In the genomic region with DNA sequence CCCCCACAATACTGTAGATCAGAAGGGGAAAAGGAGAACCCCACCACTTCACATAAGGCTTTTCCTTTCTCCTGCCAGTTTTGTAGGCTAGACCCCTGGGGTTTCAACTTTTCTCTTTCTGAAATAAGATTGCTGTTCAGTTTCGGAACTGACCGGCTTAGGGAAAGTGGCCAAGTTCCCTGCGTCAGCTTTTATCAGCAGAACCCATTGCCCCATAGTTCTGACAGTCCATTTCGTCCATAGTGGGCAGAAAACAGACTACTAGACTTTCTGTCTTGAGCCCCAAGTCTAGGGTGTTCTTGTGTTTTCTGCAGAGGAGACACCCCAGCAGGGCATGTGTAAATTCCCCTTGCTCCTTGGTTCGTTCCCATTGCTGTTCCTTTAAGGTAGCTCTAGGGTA, we compare ENCODE assay signal across 9 mouse cellular contexts.
A peak's percentile ranks its signal among the peaks of the same experiment; 100 is the strongest.
DNase-seq lines count a peak whose midpoint lies in the region; ATAC-seq and TF ChIP-seq lines count a peak whose summit lies in the region.
"Had no signal": no experiment of that assay in that cellular context is flagged by ENCODE, and none has a peak within 500 bp of the region (broad histone marks: within the 10 kb centered on the region; RNA-seq: fewer than 3 reads in every experiment).

No protein-coding gene starts in this region.

- no peak overlapping the region for H3K27ac ChIP-seq in kidney, postnatal 0 days
- no peak overlapping the region for H3K27ac ChIP-seq in embryonic facial prominence, embryonic 14.5 days (replicated peaks; ENCODE audit: low read depth, low read length)
- no peak overlapping the region for H3K27ac ChIP-seq in intestine, embryonic 15.5 days
- no peak overlapping the region for H3K27ac ChIP-seq in midbrain, postnatal 0 days (ENCODE audit: low read depth, low read length)

- no peak overlapping the region for H3K4me3 ChIP-seq in kidney, postnatal 0 days (replicated peaks; ENCODE audit: low read depth, low read length)
- H3K4me3 ChIP-seq in embryonic facial prominence, embryonic 14.5 days (ENCODE audit: low read depth, low read length): peak overlapping the region; percentile 81
- no peak overlapping the region for H3K4me3 ChIP-seq in intestine, embryonic 15.5 days (replicated peaks)
- H3K4me3 ChIP-seq in midbrain, postnatal 0 days (ENCODE audit: low read depth, low read length): peak overlapping the region; percentile 78; the same call in 1 of the 2 replicates

- no peak for TF ChIP-seq CTCF in kidney, postnatal 0 days (IDR thresholded peaks at IDR 0.05; ENCODE audit: low read depth)
- TF ChIP-seq CTCF in midbrain, postnatal 0 days (IDR thresholded peaks at IDR 0.05): no peak

- 56% methylated on average over 5 of the region's 5 CpGs for WGBS in kidney, postnatal 0 days
- WGBS in embryonic facial prominence, embryonic 14.5 days: 53% methylated on average over 5 of the region's 5 CpGs
- 72% methylated on average over 5 of the region's 5 CpGs for WGBS in intestine, embryonic 15.5 days
- 49% methylated on average over 5 of the region's 5 CpGs for WGBS in midbrain, postnatal 0 days

- H3K4me2 ChIP-seq in kidney, postnatal 0 days (ENCODE audit: low read length): peak overlapping the region; percentile 77
- peak overlapping the region; percentile 88 for H3K4me2 ChIP-seq in embryonic facial prominence, embryonic 14.5 days (ENCODE audit: low read depth, low read length)
- H3K4me2 ChIP-seq in intestine, embryonic 15.5 days (replicated peaks): peak overlapping the region; percentile 96
- peak overlapping the region; percentile 98 for H3K4me2 ChIP-seq in midbrain, postnatal 0 days (ENCODE audit: low read depth, low read length, poor library complexity, severe bottlenecking)

- no peaks in the 10 kb centered on the region for H3K36me3 ChIP-seq in kidney, postnatal 0 days (ENCODE audit: insufficient read depth, low read length)
- no peaks in the 10 kb centered on the region for H3K36me3 ChIP-seq in embryonic facial prominence, embryonic 14.5 days (ENCODE audit: control insufficient read depth, insufficient read depth, low read length)
- no peaks in the 10 kb centered on the region for H3K36me3 ChIP-seq in intestine, embryonic 15.5 days
- no peaks in the 10 kb centered on the region for H3K36me3 ChIP-seq in midbrain, postnatal 0 days (ENCODE audit: insufficient read depth, low read length)

- H3K27me3 ChIP-seq in kidney, postnatal 0 days (ENCODE audit: insufficient read depth, low read length): no peaks in the 10 kb centered on the region
- no peaks in the 10 kb centered on the region for H3K27me3 ChIP-seq in embryonic facial prominence, embryonic 14.5 days (replicated peaks; ENCODE audit: control insufficient read depth, insufficient read depth, low read length)
- no peaks in the 10 kb centered on the region for H3K27me3 ChIP-seq in intestine, embryonic 15.5 days (replicated peaks)
- no peaks in the 10 kb centered on the region for H3K27me3 ChIP-seq in midbrain, postnatal 0 days (ENCODE audit: insufficient read depth, low read length)
- H3K27me3 ChIP-seq: Patski had no signal

- peaks cover 13% of the 10 kb centered on the region; the same call in 1 of the 2 replicates for H3K4me1 ChIP-seq in kidney, postnatal 0 days (replicated peaks; ENCODE audit: insufficient read depth, low read length)
- peaks cover 24% of the 10 kb centered on the region for H3K4me1 ChIP-seq in embryonic facial prominence, embryonic 14.5 days (ENCODE audit: control insufficient read depth, insufficient read depth, low read length)
- peaks cover 16% of the 10 kb centered on the region for H3K4me1 ChIP-seq in intestine, embryonic 15.5 days (replicated peaks)
- H3K4me1 ChIP-seq in midbrain, postnatal 0 days (ENCODE audit: insufficient read depth, low read length): peaks cover 10% of the 10 kb centered on the region; the same call in 1 of the 2 replicates

- ATAC-seq in kidney, postnatal 0 days (replicated peaks; ENCODE audit: low FRiP score, low read depth): no peak
- ATAC-seq in embryonic facial prominence, embryonic 14.5 days (ENCODE audit: low read depth): no peak
- ATAC-seq in intestine, embryonic 15.5 days: no peak
- no peak for ATAC-seq in midbrain, postnatal 0 days (ENCODE audit: low FRiP score)
- ATAC-seq in megakaryocyte-erythroid progenitor cell, adult 5-6 weeks (replicated peaks; ENCODE audit: low FRiP score, low TSS enrichment, poor library complexity, severe bottlenecking): no peak

- DNase-seq in kidney, postnatal 0 days (ENCODE audit: low spot score): no peak
- DNase-seq in kidney, postnatal 14 days: no peak
- no peak for DNase-seq in embryonic facial prominence, embryonic 14.5 days (ENCODE audit: low spot score)
- DNase-seq in midbrain, postnatal 0 days (ENCODE audit: low spot score): no peak
- DNase-seq in ovary, adult 18-20 months (ENCODE audit: low spot score): no peak
- no peak for DNase-seq in adrenal gland, postnatal 36 days

- H3K9ac ChIP-seq in kidney, postnatal 0 days (ENCODE audit: low read depth, low read length): 0 out of 2 replicates have a peak overlapping the region, but pooled peaks have one; percentile 76
- H3K9ac ChIP-seq in embryonic facial prominence, embryonic 14.5 days (ENCODE audit: low read depth, low read length): no peak overlapping the region
- H3K9ac ChIP-seq in intestine, embryonic 15.5 days: no peak overlapping the region
- H3K9ac ChIP-seq in midbrain, postnatal 0 days (replicated peaks; ENCODE audit: low read length, poor library complexity, severe bottlenecking): no peak overlapping the region

- H3K9me3 ChIP-seq in kidney, postnatal 0 days (replicated peaks; ENCODE audit: low read length): no peaks in the 10 kb centered on the region
- no peaks in the 10 kb centered on the region for H3K9me3 ChIP-seq in embryonic facial prominence, embryonic 14.5 days (ENCODE audit: control insufficient read depth, low read length)
- no peaks in the 10 kb centered on the region for H3K9me3 ChIP-seq in intestine, embryonic 15.5 days
- H3K9me3 ChIP-seq in midbrain, postnatal 0 days (ENCODE audit: low read length): no peaks in the 10 kb centered on the region

Comparison
In these comparisons a context has a peak if more than half of its experiments do, and no peak if none do; other contexts are left out.
1. H3K4me3 ChIP-seq: peak in embryonic facial prominence, embryonic 14.5 days (single experiment) and midbrain, postnatal 0 days (single experiment); none in kidney, postnatal 0 days (single experiment) and intestine, embryonic 15.5 days (single experiment).
2. Peak in every context shown above with its lines, with median percentiles within 50 percentile points of each other: H3K4me2 ChIP-seq.